Mouse (Mus musculus) hindbrain, embryonic 11.5 days (tissue): Measurements from ENCODE around the gene Fam185a. TPM values are rescaled to one million over a fixed set of nuclear protein-coding genes. Genes with fewer than 3 reads are reported as not detected.

Experiments
- ATAC-seq: fragments of 200-750 bp; cut with Nextera tagmentation; 2 replicates; pipeline ENCODE4 v1.8.0; 2017; ENCODE audit warnings: mild to moderate bottlenecking, moderate TSS enrichment, moderate library complexity; ENCODE audit not compliant: low FRiP score
- DNase-seq: peaks from one replicate; pipeline ENCODE4 v3.0.0-alpha.2; 2015; ENCODE audit warnings: low spot score
- H3K27ac ChIP-seq: fragments of 300-500 bp; sonication (generic); 2 replicates; pipeline ENCODE4 v1.5.1; 2014; ENCODE audit warnings: mild to moderate bottlenecking, low read depth, low read length
- H3K27me3 ChIP-seq: fragments of 300-500 bp; sonication (generic); 2 replicates; pipeline ENCODE4 v1.6.1; 2014; ENCODE audit warnings: mild to moderate bottlenecking, low read length, moderate library complexity, mixed read lengths; ENCODE audit not compliant: control insufficient read depth, insufficient read depth
- H3K36me3 ChIP-seq: fragments of 300-500 bp; sonication (generic); 2 replicates; pipeline ENCODE4 v1.6.1; 2014; ENCODE audit warnings: mild to moderate bottlenecking, low read length, moderate library complexity, mixed read lengths; ENCODE audit not compliant: control insufficient read depth, insufficient read depth
- H3K4me1 ChIP-seq: fragments of 300-500 bp; sonication (generic); replicated peaks from 2 replicates; pipeline ENCODE4 v1.6.1; 2014; ENCODE audit warnings: low read length, mixed read lengths; ENCODE audit not compliant: control insufficient read depth, insufficient read depth
- H3K4me2 ChIP-seq: fragments of 300-500 bp; sonication (generic); replicated peaks from 2 replicates; pipeline ENCODE4 v1.6.1; 2014; ENCODE audit warnings: mild to moderate bottlenecking, low read depth, low read length
- H3K4me3 ChIP-seq: fragments of 300-500 bp; sonication (generic); 2 replicates; pipeline ENCODE4 v1.5.1; 2014; ENCODE audit warnings: low read depth, low read length
- H3K9ac ChIP-seq: fragments of 300-500 bp; sonication (generic); 2 replicates; pipeline ENCODE4 v1.6.1; 2014; ENCODE audit warnings: low read depth, low read length
- H3K9me3 ChIP-seq: fragments of 300-500 bp; sonication (generic); 2 replicates; pipeline ENCODE4 v1.6.1; 2016; ENCODE audit warnings: low read length; ENCODE audit not compliant: control insufficient read depth
- WGBS: fragments of 180-500 bp; shearing (Covaris S2); extraction: QIAGEN DNeasy Blood & Tissue Kit; methylation state at CpG from one replicate; pipeline ENCODE4 v1.1.7; 2014; 5-methylcytosine and 5-hydroxymethylcytosine counted together
- polyA plus RNA-seq: library from polyadenylated mRNA; unstranded; fragments of >200 nt; fragmentation: Nextera tagmentation; extraction: Ambion mirVana; gene quantifications from 2 replicates; pipeline ENCODE4 v1.2.1, GENCODE M21; 2014

Gene Fam185a
- polyA plus RNA-seq, 1 experiment from 2014 or later: 5.7 TPM

DNA sequence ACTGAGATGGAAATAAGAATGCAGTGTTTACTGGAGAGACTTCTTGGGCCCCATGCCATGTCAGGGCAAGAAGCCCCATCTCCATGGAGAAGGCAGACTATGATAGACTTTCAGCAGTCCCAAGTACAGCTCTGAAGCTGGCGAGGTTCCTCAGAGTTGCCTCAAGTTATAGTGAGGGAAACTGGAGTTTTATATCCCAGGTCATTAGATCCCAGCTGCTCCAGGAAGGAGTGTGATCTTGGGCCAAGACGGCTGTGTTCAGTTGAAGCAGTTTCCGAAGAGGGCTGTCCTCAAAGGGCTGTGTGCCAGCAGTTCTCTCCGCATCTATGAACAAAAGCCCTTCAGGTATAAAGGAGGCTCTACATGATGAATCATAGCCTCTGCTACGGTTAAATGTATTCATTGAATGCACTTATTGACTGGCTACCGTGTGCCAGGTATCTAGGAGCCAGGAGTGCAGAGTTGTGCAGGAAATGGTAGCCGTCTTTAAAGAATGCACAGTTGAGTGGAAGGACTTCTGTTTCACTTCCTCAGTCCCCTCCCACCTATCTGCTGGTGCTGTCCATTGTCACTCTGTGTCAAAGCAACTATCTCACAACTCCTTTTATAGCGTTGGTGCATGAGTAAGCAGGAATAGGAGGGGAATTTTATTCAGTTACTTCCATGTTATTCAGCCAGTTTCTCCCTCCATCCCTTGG, 16.2 kb downstream of the Fam185a start:
- no peak for DNase-seq
- no peaks in the 10 kb centered on the region for H3K4me1 ChIP-seq
- H3K4me3 ChIP-seq: no peak overlapping the region
- WGBS: 83% methylated on average over 8 of the region's 8 CpGs
- ATAC-seq: no peak
- H3K4me2 ChIP-seq: no peak overlapping the region
- H3K36me3 ChIP-seq: no peaks in the 10 kb centered on the region
- no peaks in the 10 kb centered on the region for H3K27me3 ChIP-seq
- H3K9me3 ChIP-seq: no peaks in the 10 kb centered on the region
- H3K27ac ChIP-seq: no peak overlapping the region
- H3K9ac ChIP-seq: no peak overlapping the region

- no peaks in the 10 kb centered on the region for H3K4me1 ChIP-seq
- H3K27ac ChIP-seq: no peak overlapping the region
- H3K36me3 ChIP-seq: no peaks in the 10 kb centered on the region
- H3K4me2 ChIP-seq: no peak overlapping the region
- no peak for ATAC-seq
- H3K4me3 ChIP-seq: no peak overlapping the region
- no peak overlapping the region for H3K9ac ChIP-seq
- H3K9me3 ChIP-seq: no peaks in the 10 kb centered on the region
- WGBS: 66% methylated on average over 7 of the region's 7 CpGs
- DNase-seq: no peak
- H3K27me3 ChIP-seq: no peaks in the 10 kb centered on the region
Observed at GRCm38 (mm10) chr5:21467387-21467786, 42.6 kb downstream of the Fam185a start.

DNA sequence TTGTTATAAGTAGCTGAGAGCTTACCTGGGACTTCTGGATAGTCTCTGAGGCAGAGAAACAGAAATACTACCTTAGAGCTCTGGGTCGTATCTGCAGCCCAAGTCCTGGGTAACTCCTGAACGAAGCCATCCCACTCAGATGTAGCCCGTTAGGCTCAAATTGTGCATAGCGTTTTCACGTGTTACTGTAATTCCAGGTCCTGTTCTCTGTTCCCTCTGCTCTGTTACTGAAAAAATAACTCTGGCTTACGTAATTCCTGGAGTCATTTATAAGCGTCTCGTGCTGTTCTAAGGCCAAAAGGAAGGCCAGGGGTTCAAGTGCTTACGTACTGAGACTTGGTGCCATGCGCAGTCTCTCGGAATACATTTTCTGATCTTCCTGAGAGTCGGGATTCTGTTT, 43.3 kb downstream of the Fam185a start:
- ATAC-seq: no peak
- no peaks in the 10 kb centered on the region for H3K9me3 ChIP-seq
- H3K4me3 ChIP-seq: no peak overlapping the region
- no peak for DNase-seq
- H3K27me3 ChIP-seq: no peaks in the 10 kb centered on the region
- WGBS: 92% methylated on average over 12 of the region's 12 CpGs
- no peak overlapping the region for H3K27ac ChIP-seq
- H3K36me3 ChIP-seq: no peaks in the 10 kb centered on the region
- H3K4me2 ChIP-seq: no peak overlapping the region
- no peaks in the 10 kb centered on the region for H3K4me1 ChIP-seq
- H3K9ac ChIP-seq: no peak overlapping the region

DNA sequence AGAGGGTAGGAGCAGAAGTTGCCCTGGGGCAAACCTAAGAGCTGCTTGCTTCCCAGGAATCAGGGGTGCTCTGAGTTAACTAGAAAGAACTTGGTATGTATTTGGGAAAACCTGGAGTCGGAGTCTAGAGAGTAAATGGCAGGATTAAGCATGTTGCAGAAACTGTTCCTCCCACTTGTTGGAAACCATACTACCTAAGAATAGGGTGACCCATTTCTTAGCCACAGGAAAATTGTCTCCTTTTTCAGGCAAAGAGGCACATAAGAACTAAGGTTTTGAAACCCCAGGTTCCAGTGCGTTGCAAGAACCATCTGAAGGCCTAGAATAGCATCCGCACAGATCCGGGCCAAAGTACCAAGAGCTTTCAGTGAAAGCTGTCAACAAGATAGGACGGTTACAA, 53.7 kb downstream of the Fam185a start:
- H3K4me1 ChIP-seq: no peaks in the 10 kb centered on the region
- H3K9me3 ChIP-seq: no peaks in the 10 kb centered on the region
- WGBS: 95% methylated on average over 5 of the region's 5 CpGs
- no peak overlapping the region for H3K27ac ChIP-seq
- no peak overlapping the region for H3K9ac ChIP-seq
- no peaks in the 10 kb centered on the region for H3K27me3 ChIP-seq
- DNase-seq (no peak), ATAC-seq (no peak)
- H3K4me2 ChIP-seq: no peak overlapping the region
- H3K36me3 ChIP-seq: no peaks in the 10 kb centered on the region
- no peak overlapping the region for H3K4me3 ChIP-seq

DNA sequence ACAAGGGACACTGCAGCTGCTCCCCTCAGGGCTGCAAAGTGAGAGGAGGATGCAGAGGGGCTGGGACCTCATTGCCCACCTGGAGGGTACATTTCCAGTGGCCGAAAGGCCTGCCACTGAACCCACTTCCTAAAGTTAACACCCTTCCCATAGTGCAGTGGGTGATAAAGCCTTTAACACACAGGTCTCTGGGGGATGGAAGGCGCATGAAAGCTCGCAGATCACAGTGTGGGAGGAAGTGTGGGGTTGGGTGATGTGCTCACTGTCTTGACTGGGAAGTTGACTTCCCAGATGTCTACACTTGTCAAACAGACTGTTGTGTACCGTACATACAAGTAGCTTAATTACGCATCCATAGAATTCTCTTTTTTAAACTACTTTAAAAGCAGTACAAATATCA, 55.0 kb downstream of the Fam185a start:
- no peak overlapping the region for H3K4me3 ChIP-seq
- no peak overlapping the region for H3K4me2 ChIP-seq
- H3K9ac ChIP-seq: no peak overlapping the region
- no peaks in the 10 kb centered on the region for H3K27me3 ChIP-seq
- no peak overlapping the region for H3K27ac ChIP-seq
- no peak for ATAC-seq
- 91% methylated on average over 5 of the region's 5 CpGs for WGBS
- no peak for DNase-seq
- no peaks in the 10 kb centered on the region for H3K9me3 ChIP-seq
- H3K36me3 ChIP-seq: no peaks in the 10 kb centered on the region
- no peaks in the 10 kb centered on the region for H3K4me1 ChIP-seq

GRCm38 (mm10) chr5:21481521-21481920, 56.8 kb downstream of the Fam185a start:
- DNase-seq (no peak), ATAC-seq (no peak)
- Histone ChIP-seq H3K4me1 (no peaks in the 10 kb centered on the region), H3K36me3 (no peaks in the 10 kb centered on the region), H3K4me3 (no peak overlapping the region), H3K9me3 (no peaks in the 10 kb centered on the region), H3K27ac (no peak overlapping the region), H3K27me3 (no peaks in the 10 kb centered on the region), H3K9ac (no peak overlapping the region), H3K4me2 (no peak overlapping the region)
- 91% methylated on average over 6 of the region's 6 CpGs for WGBS

GRCm38 (mm10) chr5:21482446-21483222, 57.9 kb downstream of the Fam185a start:
- H3K36me3 ChIP-seq: no peaks in the 10 kb centered on the region
- no peak overlapping the region for H3K27ac ChIP-seq
- no peaks in the 10 kb centered on the region for H3K9me3 ChIP-seq
- no peak overlapping the region for H3K4me3 ChIP-seq
- no peak overlapping the region for H3K9ac ChIP-seq
- H3K4me1 ChIP-seq: no peaks in the 10 kb centered on the region
- ATAC-seq (no peak), DNase-seq (no peak)
- H3K27me3 ChIP-seq: no peaks in the 10 kb centered on the region
- 50% methylated on average over 11 of the region's 11 CpGs for WGBS
- H3K4me2 ChIP-seq: no peak overlapping the region

GRCm38 (mm10) chr5:21483275-21483674, 58.5 kb downstream of the Fam185a start:
- DNase-seq (no peak), ATAC-seq (no peak)
- no peaks in the 10 kb centered on the region for H3K9me3 ChIP-seq
- WGBS: 80% methylated on average over 8 of the region's 8 CpGs
- no peak overlapping the region for H3K4me2 ChIP-seq
- no peak overlapping the region for H3K27ac ChIP-seq
- no peak overlapping the region for H3K4me3 ChIP-seq
- no peak overlapping the region for H3K9ac ChIP-seq
- H3K36me3 ChIP-seq: no peaks in the 10 kb centered on the region
- H3K27me3 ChIP-seq: no peaks in the 10 kb centered on the region
- no peaks in the 10 kb centered on the region for H3K4me1 ChIP-seq
